Mouse (Mus musculus): Measurements from ENCODE around the gene Plekhg2. TPM values are rescaled to one million over a fixed set of nuclear protein-coding genes. Genes with fewer than 3 reads are reported as not detected.

Gene Plekhg2
- polyA plus RNA-seq, 1 experiment from 2014 or later = 54.3 TPM

DNA sequence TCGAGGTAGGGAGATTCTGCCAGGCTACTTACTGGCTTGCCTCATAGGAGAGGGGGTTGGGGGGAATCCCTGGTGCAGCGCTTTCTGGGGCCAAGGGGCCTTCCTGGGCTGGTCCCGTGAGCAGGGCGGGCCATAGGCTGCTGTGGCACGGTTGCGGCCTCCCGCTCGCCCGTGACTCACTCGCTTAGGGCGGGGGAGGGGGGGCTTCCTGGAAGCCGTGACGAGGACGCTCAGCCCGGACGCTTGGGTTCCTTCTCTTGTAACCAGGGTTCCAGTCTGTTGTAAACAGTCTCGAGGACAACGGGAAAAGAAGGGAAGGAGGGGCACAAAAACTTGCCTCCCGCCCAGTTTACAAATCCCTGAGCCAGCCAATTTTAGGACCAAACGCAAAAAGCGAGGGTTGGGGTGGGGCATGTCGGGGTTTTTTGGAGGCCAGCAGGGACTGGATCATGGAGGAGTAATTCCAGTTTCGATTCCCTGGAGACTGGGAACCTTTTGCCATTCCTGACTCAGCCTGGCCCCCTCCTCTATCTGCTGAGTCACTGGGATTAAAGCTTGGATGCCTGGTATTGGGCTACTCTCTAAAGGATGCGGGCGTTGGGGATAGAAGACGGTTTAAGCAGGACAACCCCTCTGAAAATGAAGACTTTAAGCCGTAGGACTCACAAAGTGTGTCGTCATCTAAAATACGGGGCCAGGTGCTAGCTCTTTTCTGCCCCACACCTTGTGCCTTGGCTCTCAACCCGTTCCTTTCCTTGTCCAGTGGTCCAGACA, 8.8 kb upstream of the Plekhg2 start:
- WGBS = 2% methylated on average over 30 of the region's 30 CpGs
- Histone ChIP-seq H3K4me1 (replicated peaks; ENCODE audit: control insufficient read depth, insufficient read depth, low read length) (peaks cover 56% of the 10 kb centered on the region), H3K27ac (ENCODE audit: low read depth) (peak overlapping the region; percentile 100), H3K36me3 (ENCODE audit: control insufficient read depth, insufficient read depth, low read length) (peaks cover 25% of the 10 kb centered on the region), H3K27me3 (replicated peaks; ENCODE audit: control insufficient read depth, insufficient read depth, low read length) (no peaks in the 10 kb centered on the region), H3K9me3 (ENCODE audit: control insufficient read depth, low read length) (no peaks in the 10 kb centered on the region), H3K4me2 (ENCODE audit: low read length) (peak overlapping the region; percentile 69), H3K9ac (ENCODE audit: low read length) (peak overlapping the region; percentile 58), H3K4me3 (ENCODE audit: low read depth, low read length) (peak overlapping the region; percentile 31)
- ATAC-seq (replicated peaks; ENCODE audit: low FRiP score, low TSS enrichment, low read depth) = peak; percentile 7
- peak; percentile 80 for DNase-seq (ENCODE audit: low spot score)

DNA sequence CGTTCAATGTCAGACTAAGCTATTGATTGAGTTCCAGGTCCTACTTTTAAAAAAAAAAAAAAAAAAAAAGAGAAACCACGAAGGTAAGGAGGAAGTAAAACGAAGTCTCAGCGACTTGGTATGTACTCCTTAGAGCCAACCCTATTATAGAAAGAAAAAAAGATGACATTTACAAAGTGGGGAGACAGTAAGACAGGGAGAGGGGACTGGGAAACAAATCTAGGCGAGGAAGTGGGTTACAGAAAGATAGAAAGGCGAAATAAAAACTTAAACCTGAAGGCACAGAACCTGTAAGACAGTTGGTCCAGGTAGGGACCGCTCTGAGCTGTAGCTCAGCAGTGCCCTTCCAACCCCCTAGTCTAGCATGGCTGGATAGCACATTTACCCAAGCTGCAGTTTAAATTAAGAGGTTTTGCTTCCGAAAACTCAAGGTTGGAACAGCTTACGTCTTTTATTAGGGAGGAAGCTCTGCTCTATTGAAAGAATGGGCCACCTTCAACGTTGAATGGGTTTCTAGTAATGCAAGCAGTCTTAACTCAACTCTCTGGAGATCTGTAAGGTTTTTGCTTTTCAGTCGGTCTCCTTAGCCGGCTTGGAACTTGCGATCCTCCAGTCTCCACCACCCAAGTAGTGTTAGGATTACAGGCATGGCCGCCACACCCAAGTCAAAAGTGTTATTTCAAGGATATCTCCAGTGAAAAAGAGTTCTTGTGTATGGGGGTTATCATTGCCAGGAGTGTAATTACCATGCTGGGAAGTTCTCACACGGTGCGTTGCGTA, 8.0 kb upstream of the Plekhg2 start, which contains the start of gene Zfp36:
Zfp36 (minus strand) TSS at position 17 of the 780 bp plus-strand sequence.
- H3K27ac ChIP-seq (ENCODE audit: low read depth) = peak within 1 kb of the TSS; percentile 100
- H3K27me3 ChIP-seq (replicated peaks; ENCODE audit: control insufficient read depth, insufficient read depth, low read length) = no peaks in the 10 kb centered on the region
- WGBS = 42% methylated on average over 17 of the region's 17 CpGs
- no peak for ATAC-seq (replicated peaks; ENCODE audit: low FRiP score, low TSS enrichment, low read depth)
- peak within 1 kb of the TSS; percentile 91 for H3K4me3 ChIP-seq (ENCODE audit: low read depth, low read length)
- H3K36me3 ChIP-seq (ENCODE audit: control insufficient read depth, insufficient read depth, low read length) = peaks cover 17% of the 10 kb centered on the region; the same call in 1 of the 2 replicates
- H3K4me1 ChIP-seq (replicated peaks; ENCODE audit: control insufficient read depth, insufficient read depth, low read length) = peaks cover 60% of the 10 kb centered on the region
- H3K9ac ChIP-seq (ENCODE audit: low read length) = peak within 1 kb of the TSS; percentile 86
- DNase-seq (ENCODE audit: low spot score) = no peak
- H3K4me2 ChIP-seq (ENCODE audit: low read length) = peak within 1 kb of the TSS; percentile 80
- H3K9me3 ChIP-seq (ENCODE audit: control insufficient read depth, low read length) = no peaks in the 10 kb centered on the region

DNA sequence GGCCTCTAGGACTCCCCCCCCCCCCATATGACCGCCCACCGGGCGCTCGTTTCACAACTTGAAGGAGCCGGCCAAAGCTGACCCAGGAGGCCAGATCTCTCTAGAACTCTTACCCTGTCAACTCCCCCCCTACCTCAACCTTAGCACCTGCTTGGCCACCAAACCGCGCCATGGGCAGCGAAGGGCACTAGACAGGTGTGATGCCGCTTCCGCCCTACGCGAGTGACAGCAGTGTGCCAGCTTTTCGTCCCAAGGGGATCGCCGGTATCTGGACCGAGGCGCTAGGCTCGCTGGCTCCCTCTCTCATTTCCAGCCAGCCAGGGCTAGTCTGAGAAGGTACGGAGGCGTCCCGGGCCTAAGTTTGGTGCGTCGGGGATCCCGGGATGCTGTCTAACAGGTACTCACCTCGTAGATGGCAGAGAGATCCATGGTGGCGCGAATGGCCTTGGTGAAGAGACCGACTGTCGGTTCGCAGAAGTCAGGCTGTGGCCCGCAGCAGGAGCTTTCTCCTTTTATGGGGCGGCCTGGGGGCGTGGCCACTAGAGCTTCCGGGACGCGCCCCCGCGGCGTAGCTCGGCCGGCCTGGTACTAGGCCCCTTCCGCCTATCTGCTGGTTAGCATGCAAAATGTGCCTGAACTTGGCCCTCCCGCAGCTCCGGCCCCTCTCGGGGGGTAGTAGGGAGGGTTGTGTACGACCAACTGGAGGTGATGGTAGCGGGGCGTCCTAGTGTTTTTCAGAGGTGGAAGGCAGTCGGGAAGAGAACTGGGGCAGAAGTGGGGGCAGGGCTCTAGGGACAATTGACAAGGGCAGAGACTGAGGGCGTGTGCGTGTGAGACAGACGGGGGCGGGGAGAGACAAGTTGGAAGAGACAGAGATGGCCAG, 6.6 kb upstream of the Plekhg2 start:
- under 1% methylated on average over 53 of the region's 53 CpGs for WGBS
- no peaks in the 10 kb centered on the region for H3K9me3 ChIP-seq (ENCODE audit: control insufficient read depth, low read length)

DNA sequence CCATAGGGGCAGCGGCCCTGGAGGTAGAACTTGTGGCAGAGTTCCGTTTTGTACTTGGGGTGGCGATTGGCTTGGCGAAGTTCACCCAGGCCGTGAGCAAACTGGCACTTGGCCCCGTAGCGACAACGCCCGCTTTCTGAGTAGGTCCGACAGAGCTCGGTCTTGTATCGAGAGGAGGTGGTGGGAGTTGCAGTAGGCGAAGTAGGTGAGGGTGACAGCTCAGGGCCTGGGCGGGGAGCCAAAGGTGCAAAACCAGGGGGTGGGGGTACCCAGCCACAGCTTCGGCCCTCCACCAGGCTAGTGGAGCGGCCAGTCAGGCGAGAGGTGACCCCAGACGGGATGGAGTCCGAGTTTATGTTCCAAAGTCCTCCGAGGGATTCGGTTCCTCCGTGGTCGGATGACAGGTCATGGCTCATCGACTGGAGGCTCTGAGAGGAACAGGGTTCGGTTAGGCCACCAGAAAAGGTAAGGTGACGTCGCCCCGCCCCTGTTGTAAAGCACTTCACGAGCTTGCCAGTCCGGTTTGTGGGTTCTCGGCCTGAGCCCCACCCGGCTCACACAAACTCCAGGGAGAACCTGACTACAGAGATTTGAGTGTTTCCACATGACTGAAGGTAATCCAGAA, 5.8 kb upstream of the Plekhg2 start:
- 30% methylated on average over 31 of the region's 32 CpGs for WGBS
- peaks cover 62% of the 10 kb centered on the region for H3K4me1 ChIP-seq (replicated peaks; ENCODE audit: control insufficient read depth, insufficient read depth, low read length)
- no peaks in the 10 kb centered on the region for H3K27me3 ChIP-seq (replicated peaks; ENCODE audit: control insufficient read depth, insufficient read depth, low read length)
- peak overlapping the region; percentile 91 for H3K4me3 ChIP-seq (ENCODE audit: low read depth, low read length)
- ATAC-seq (replicated peaks; ENCODE audit: low FRiP score, low TSS enrichment, low read depth) = no peak
- H3K27ac ChIP-seq (ENCODE audit: low read depth) = peak overlapping the region; percentile 100
- peak overlapping the region; percentile 80 for H3K4me2 ChIP-seq (ENCODE audit: low read length)
- peaks cover 11% of the 10 kb centered on the region; the same call in 1 of the 2 replicates for H3K36me3 ChIP-seq (ENCODE audit: control insufficient read depth, insufficient read depth, low read length)
- peak overlapping the region; percentile 86 for H3K9ac ChIP-seq (ENCODE audit: low read length)
- H3K9me3 ChIP-seq (ENCODE audit: control insufficient read depth, low read length) = no peaks in the 10 kb centered on the region
- DNase-seq (ENCODE audit: low spot score) = peak; percentile 80

More for the DNA sequence above, 6.6 kb upstream of the Plekhg2 start:
- peak; percentile 35 for ATAC-seq (replicated peaks; ENCODE audit: low FRiP score, low TSS enrichment, low read depth)
- Histone ChIP-seq H3K36me3 (ENCODE audit: control insufficient read depth, insufficient read depth, low read length) (peaks cover 11% of the 10 kb centered on the region; the same call in 1 of the 2 replicates), H3K4me2 (ENCODE audit: low read length) (peak overlapping the region; percentile 80), H3K4me3 (ENCODE audit: low read depth, low read length) (peak overlapping the region; percentile 91), H3K9ac (ENCODE audit: low read length) (peak overlapping the region; percentile 86), H3K4me1 (replicated peaks; ENCODE audit: control insufficient read depth, insufficient read depth, low read length) (peaks cover 60% of the 10 kb centered on the region), H3K27ac (ENCODE audit: low read depth) (peak overlapping the region; percentile 100), H3K27me3 (replicated peaks; ENCODE audit: control insufficient read depth, insufficient read depth, low read length) (no peaks in the 10 kb centered on the region)
- peak; percentile 95 for DNase-seq (ENCODE audit: low spot score)

DNA sequence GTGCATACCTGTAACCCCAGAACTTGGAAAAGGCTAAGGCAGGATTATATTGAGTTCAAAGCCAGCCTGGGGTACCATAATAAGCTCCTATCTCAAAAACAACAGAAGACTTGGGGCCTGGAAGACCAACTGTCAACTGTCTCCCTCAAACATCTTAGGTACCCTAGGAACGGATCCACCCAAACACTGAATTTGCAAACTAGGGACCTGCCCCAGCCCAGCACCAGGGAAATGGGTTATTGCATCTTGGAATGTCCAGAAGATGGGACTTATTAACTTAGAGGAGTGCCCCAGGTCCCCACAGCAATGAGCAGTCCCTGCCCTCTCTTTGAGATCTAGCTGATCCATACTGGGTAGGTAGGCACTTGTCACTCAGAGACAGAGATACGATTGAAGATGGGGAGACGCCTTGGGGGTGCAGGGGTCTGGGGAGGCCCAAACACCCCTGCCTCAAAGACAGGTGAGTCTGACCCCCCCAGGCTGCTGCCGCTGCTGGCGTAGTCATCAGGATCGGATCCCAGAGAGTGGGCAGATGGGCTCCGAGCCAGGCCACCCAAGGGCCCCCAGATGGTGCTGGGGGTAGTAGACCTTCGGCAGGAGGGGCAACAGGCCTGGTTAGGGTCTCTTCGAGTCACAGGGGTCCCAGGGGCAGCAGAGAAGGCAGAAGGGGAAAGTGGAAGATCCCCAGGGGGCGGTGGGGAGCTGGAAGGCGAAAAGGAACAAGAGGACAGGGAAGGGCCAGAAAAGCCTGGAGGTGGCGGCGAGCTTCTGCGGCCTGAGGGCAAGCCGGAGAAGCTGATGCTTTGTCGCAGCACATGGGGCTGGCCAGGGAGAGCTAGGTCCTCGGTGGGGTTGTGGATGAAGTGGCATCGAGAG, 5.0 kb upstream of the Plekhg2 start:
- H3K4me1 ChIP-seq (replicated peaks; ENCODE audit: control insufficient read depth, insufficient read depth, low read length) = peaks cover 55% of the 10 kb centered on the region

DNA sequence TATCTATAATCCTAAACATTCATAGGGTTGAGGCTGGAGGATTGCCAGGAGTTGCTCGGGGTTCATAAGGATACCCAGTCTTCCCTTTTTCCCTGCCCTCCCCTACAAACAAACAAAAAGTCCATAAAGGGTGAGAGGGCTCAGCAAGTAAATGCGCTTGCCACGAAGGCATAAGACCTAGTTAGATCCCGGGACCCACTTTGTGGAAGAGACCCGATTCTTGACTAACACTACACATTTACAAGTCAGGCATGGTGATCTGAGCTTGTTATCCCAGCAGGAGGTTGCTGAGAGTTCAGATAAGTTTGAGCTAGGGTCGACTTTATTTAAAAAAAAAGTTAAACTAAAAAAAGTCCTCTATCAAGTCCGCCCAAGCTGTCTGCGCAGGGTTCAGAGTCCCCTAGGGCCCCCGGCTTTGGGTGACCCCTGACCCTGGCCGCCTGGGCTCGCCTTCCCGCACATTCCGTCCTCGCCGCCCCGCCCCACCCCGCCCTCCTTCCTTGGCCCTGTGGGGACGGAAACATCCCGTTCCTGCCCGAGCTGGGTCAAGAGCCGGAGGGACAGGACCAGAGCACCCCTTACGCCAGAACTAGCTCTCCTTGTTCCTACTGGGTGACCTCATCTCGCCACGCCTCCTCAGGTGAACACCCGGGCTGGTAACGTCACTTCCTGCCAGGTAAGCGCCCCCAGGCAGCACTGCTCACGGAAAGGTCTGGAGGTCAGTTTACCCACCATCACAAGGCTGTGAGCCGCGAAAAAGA, 3.8 kb upstream of the Plekhg2 start:
- no peaks in the 10 kb centered on the region for H3K9me3 ChIP-seq (ENCODE audit: control insufficient read depth, low read length)
- peak overlapping the region; percentile 69 for H3K9ac ChIP-seq (ENCODE audit: low read length)
- H3K4me2 ChIP-seq (ENCODE audit: low read length) = peak overlapping the region; percentile 80
- H3K4me3 ChIP-seq (ENCODE audit: low read depth, low read length) = peak overlapping the region; percentile 91
- DNase-seq (ENCODE audit: low spot score) (peak; percentile 84), ATAC-seq (replicated peaks; ENCODE audit: low FRiP score, low TSS enrichment, low read depth) (no peak; the same call in 1 of the 2 replicates)
- 2% methylated on average over 30 of the region's 30 CpGs for WGBS
- peaks cover 45% of the 10 kb centered on the region for H3K4me1 ChIP-seq (replicated peaks; ENCODE audit: control insufficient read depth, insufficient read depth, low read length)
- no peaks in the 10 kb centered on the region for H3K27me3 ChIP-seq (replicated peaks; ENCODE audit: control insufficient read depth, insufficient read depth, low read length)
- H3K36me3 ChIP-seq (ENCODE audit: control insufficient read depth, insufficient read depth, low read length) = peaks cover 11% of the 10 kb centered on the region; the same call in 1 of the 2 replicates
- peak overlapping the region; percentile 100 for H3K27ac ChIP-seq (ENCODE audit: low read depth)

More for the DNA sequence above, 5.0 kb upstream of the Plekhg2 start:
- no peak for ATAC-seq (replicated peaks; ENCODE audit: low FRiP score, low TSS enrichment, low read depth)
- Histone ChIP-seq H3K9ac (ENCODE audit: low read length) (peak overlapping the region; percentile 86), H3K27me3 (replicated peaks; ENCODE audit: control insufficient read depth, insufficient read depth, low read length) (no peaks in the 10 kb centered on the region), H3K36me3 (ENCODE audit: control insufficient read depth, insufficient read depth, low read length) (peaks cover 11% of the 10 kb centered on the region; the same call in 1 of the 2 replicates), H3K4me3 (ENCODE audit: low read depth, low read length) (peak overlapping the region; percentile 91), H3K4me2 (ENCODE audit: low read length) (peak overlapping the region; percentile 80), H3K9me3 (ENCODE audit: control insufficient read depth, low read length) (no peaks in the 10 kb centered on the region), H3K27ac (ENCODE audit: low read depth) (peak overlapping the region; percentile 100)
- WGBS = 71% methylated on average over 18 of the region's 18 CpGs
- no peak for DNase-seq (ENCODE audit: low spot score)
